Mouse (Mus musculus) stomach, embryonic 14.5 days (tissue): Measurements from ENCODE around the gene Adam12. TPM values are rescaled to one million over a fixed set of nuclear protein-coding genes. Genes with fewer than 3 reads are reported as not detected.
"Not testable (repeated sequence)": the region's sequence is repeated elsewhere in the genome, so short reads cannot be mapped to it uniquely, and the experiment has no call there.

Experiments used
- ATAC-seq: fragments of 200-750 bp; cut with Nextera tagmentation; 2 replicates; pipeline ENCODE4 v1.8.0; 2017; ENCODE audit warnings: low read depth, moderate TSS enrichment; ENCODE audit not compliant: insufficient number of reproducible peaks, insufficient read depth, low FRiP score
- H3K27ac ChIP-seq: fragments of 300-500 bp; sonication (generic); 2 replicates; pipeline ENCODE4 v1.5.1; 2014; ENCODE audit warnings: mild to moderate bottlenecking, low read length, moderate library complexity, mixed read lengths
- H3K27me3 ChIP-seq: fragments of 300-500 bp; sonication (generic); 2 replicates; pipeline ENCODE4 v1.6.1; 2014; ENCODE audit warnings: low read length, control low read depth, mixed read lengths; ENCODE audit not compliant: control insufficient read depth, insufficient read depth
- H3K36me3 ChIP-seq: fragments of 300-500 bp; sonication (generic); 2 replicates; pipeline ENCODE4 v1.6.1; 2014; ENCODE audit warnings: mild to moderate bottlenecking, control low read depth, low read length, moderate library complexity, mixed read lengths; ENCODE audit not compliant: control insufficient read depth, insufficient read depth
- H3K4me1 ChIP-seq: fragments of 300-500 bp; sonication (generic); 2 replicates; pipeline ENCODE4 v1.6.1; 2014; ENCODE audit warnings: low read length, control low read depth, mixed read lengths; ENCODE audit not compliant: control insufficient read depth, insufficient read depth
- H3K4me2 ChIP-seq: fragments of 300-500 bp; sonication (generic); replicated peaks from 2 replicates; pipeline ENCODE4 v1.6.1; 2014; ENCODE audit warnings: low read depth, low read length, control low read depth
- H3K4me3 ChIP-seq: fragments of 300-500 bp; sonication (generic); 2 replicates; pipeline ENCODE4 v1.5.1; 2014; ENCODE audit warnings: low read depth, low read length, control low read depth
- H3K9ac ChIP-seq: fragments of 300-500 bp; sonication (generic); replicated peaks from 2 replicates; pipeline ENCODE4 v1.6.1; 2014; ENCODE audit warnings: low read depth, mild to moderate bottlenecking, control low read depth, low read length, moderate library complexity, mixed read lengths
- H3K9me3 ChIP-seq: fragments of 300-500 bp; sonication (generic); 2 replicates; pipeline ENCODE4 v1.6.1; 2016; ENCODE audit warnings: low read depth, low read length, control low read depth; ENCODE audit not compliant: control insufficient read depth
- whole genome bisulfite sequencing: fragments of 180-500 bp; shearing (Covaris S2); extraction: QIAGEN DNeasy Blood & Tissue Kit; methylation state at CpG from one replicate; pipeline ENCODE4 v1.1.7; 2014; 5-methylcytosine and 5-hydroxymethylcytosine counted together
- polyA plus RNA-seq: library from polyadenylated mRNA; unstranded; fragments of >200 nt; fragmentation: Nextera tagmentation; extraction: Ambion mirVana; gene quantifications from 2 replicates; pipeline ENCODE4 v1.2.1, GENCODE M21; 2014

Gene Adam12
- polyA plus RNA-seq, 1 experiment from 2014 or later, result 10.9 TPM

DNA sequence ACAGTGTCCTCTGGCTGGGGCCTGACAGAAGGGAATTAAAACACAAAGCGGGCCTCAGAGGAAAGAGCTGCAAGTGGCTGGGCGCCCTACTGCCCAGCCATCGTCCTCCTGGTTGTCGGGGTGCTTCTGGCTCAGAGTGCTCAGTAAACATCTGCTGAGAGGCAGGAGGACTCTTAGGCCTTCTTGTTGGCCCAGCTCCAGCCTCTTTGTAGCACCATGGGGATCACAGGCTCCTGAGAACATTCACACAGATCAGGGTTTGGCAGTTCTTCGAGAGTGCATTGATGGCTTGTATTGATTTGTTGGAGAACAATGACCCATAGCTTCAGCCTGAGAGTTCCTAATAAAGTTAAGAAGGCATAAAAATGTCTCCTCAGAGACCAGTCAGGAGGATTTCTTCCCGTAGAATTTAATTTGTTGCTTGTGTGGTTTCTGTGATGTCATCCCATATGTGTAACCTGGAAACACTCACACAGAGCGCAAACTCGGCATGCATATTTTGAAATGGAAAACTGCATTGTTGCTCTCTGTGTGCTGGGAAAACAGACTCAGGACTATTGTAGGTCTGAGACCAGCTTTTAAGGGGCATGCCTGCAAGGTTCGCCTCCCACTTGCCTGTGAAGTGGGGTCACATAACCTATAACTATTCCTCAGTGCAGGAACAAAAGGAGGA lies 347.1 kb downstream of the Adam12 start:
- H3K27me3 ChIP-seq, H3K36me3 ChIP-seq, H3K9ac ChIP-seq, H3K4me3 ChIP-seq, H3K9me3 ChIP-seq, H3K4me1 ChIP-seq, H3K27ac ChIP-seq, ATAC-seq, H3K4me2 ChIP-seq: not testable (repeated sequence)
- WGBS, result 64% methylated on average over 5 of the region's 9 CpGs

DNA sequence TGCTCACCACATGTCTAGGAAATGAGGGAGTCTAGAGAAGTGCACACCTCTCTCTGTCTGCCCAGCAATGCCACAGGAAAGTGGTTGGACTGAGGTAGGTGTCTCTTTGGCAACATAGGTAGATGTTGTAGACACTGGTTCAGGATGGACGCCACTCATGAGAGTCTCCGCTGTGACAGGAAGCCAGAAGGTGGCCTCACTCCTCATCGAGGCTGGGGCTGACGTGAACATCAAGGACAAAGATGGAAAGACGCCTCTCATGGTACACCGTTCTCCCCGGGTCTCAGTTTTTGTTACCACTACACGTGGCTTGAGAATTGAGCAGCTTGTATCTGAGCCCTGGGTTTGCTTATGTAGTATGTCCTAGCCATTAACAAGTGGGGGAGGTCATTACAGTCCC lies 352.2 kb downstream of the Adam12 start:
- WGBS, result 93% methylated on average over 8 of the region's 8 CpGs
- Histone ChIP-seq H3K36me3 (no peaks in the 10 kb centered on the region), H3K27ac (no peak overlapping the region), H3K9ac (no peak overlapping the region), H3K9me3 (no peaks in the 10 kb centered on the region), H3K4me3 (no peak overlapping the region), H3K4me1 (no peaks in the 10 kb centered on the region), H3K4me2 (no peak overlapping the region), H3K27me3 (no peaks in the 10 kb centered on the region)
- ATAC-seq, result no peak

DNA sequence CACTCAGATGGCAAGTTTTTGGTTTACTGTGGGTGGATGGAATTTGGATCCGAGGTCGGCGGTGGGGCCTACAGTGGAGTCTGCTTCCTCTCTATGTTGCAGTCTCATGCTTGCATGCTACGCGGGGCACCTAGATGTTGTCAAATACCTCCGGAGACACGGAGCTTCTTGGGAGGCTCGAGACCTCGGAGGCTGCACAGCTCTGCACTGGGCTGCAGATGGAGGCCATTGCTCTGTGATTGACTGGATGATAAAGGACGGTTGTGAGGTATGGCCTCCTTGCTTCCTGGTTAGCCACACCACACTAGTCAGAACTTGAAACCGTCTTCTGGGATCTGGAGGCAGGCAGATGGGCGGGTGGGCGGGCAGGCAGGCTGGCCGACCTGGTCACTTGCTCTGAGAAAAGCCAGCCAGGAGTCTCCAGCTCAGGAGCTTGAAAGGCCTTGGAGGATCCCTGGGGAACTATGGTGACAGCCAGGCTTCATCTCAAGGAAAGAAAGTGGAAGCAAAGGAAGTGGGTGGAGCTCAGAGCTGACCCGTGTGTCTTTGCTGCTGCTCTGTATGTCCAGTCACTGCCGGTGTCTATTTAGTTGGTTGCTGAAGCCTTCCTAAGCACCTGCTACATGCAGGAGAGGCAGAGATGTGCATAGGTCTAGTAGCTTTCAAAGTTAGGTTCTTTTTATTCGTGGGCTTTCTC lies 355.2 kb downstream of the Adam12 start:
- WGBS, result 68% methylated on average over 17 of the region's 17 CpGs
- ATAC-seq, result no peak

DNA sequence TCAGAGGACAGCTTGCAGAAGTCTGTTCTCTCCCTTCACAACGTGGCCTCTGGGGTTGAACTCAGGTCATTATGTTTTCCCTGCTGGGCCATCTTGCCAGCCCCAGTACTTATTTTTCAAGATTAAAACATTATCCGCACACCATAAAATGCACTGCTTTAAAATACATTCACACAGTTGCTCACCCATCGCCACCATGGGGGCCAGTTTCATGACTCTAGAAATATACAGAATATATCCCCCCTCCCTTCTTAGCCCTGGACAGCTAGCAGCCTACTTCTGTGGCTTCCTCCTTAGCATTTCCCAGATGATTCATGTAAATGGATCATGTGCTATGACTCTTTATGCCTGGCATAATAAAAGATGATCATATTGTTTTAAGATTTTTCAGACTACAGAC lies 355.8 kb downstream of the Adam12 start:
- no peaks in the 10 kb centered on the region for H3K27me3 ChIP-seq
- no peaks in the 10 kb centered on the region for H3K36me3 ChIP-seq
- no peak overlapping the region for H3K27ac ChIP-seq
- H3K4me2 ChIP-seq, result no peak overlapping the region
- ATAC-seq, result no peak
- H3K4me3 ChIP-seq, result no peak overlapping the region
- H3K9me3 ChIP-seq, result no peaks in the 10 kb centered on the region
- H3K9ac ChIP-seq, result no peak overlapping the region
- 67% methylated on average over 3 of the region's 3 CpGs for WGBS
- no peaks in the 10 kb centered on the region for H3K4me1 ChIP-seq

More for the DNA sequence above, 355.2 kb downstream of the Adam12 start:
- Histone ChIP-seq H3K4me3 (no peak overlapping the region), H3K27ac (no peak overlapping the region), H3K36me3 (no peaks in the 10 kb centered on the region), H3K4me1 (no peaks in the 10 kb centered on the region), H3K27me3 (no peaks in the 10 kb centered on the region), H3K4me2 (no peak overlapping the region), H3K9me3 (no peaks in the 10 kb centered on the region), H3K9ac (no peak overlapping the region)

DNA sequence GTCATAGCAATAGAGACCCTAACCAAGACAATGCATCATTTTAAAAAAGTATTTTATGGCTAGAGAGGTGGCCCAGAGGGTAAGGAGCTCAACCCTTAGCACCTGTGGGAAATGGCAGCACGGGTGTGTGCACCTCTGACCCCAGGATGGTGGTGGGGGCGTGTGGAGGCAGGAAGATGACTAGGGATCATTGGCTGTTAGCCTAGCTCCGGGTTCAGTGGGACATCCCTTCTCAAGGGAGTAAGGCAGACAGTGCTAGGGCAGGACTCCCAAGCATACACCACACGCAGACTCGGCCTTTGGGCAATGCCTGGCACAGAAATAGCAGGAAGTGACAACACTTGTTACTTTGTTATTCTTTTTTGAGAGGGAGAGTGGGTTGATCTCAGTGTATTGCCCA lies 359.2 kb downstream of the Adam12 start:
- H3K4me3 ChIP-seq, result no peak overlapping the region
- H3K4me2 ChIP-seq, result no peak overlapping the region
- no peak overlapping the region for H3K27ac ChIP-seq
- no peaks in the 10 kb centered on the region for H3K27me3 ChIP-seq
- no peaks in the 10 kb centered on the region for H3K4me1 ChIP-seq
- no peak overlapping the region for H3K9ac ChIP-seq
- no peaks in the 10 kb centered on the region for H3K9me3 ChIP-seq
- H3K36me3 ChIP-seq, result no peaks in the 10 kb centered on the region
- WGBS, result 81% methylated on average over 5 of the region's 5 CpGs
- no peak for ATAC-seq

DNA sequence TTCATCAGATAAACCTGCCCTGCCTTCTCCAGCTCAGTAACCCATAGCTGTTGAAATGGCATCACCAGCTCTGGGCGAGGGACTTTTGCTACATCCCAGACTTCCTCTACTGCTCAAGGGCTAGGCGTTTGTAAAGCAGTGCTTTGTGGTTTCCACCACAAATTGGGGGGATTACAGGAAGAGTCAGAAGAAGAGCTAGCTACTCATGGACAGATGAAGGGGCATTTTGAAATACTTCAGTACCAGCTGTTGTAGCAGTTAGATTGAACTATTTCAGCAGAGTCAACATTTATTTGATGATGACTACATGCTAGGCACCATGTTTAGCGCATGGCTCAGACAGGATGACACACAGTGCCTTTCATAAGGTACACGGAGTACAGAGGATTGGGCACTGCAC lies 361.7 kb downstream of the Adam12 start:
- no peak overlapping the region for H3K4me3 ChIP-seq

DNA sequence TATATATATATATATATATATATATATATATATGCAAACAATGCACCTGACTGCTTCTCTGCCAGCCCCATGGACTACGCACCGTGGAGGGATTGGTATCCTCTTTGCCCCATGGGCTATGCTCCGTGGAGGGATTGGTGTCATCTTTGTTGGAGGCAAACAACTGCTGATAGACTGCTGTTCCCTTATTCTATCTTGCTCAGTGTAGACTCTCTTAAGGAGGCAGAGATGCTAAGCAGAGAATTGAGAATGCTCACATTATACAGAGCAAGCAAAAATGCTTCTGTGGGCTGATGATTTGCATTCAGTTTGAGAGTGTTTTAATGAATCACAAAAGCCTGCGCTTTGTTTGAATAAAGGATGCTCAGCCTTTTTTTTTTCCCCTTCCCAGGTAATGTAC lies 368.3 kb downstream of the Adam12 start:
- Histone ChIP-seq H3K27me3 (no peaks in the 10 kb centered on the region), H3K4me1 (no peaks in the 10 kb centered on the region), H3K36me3 (no peaks in the 10 kb centered on the region), H3K9me3 (no peaks in the 10 kb centered on the region), H3K4me3 (no peak overlapping the region), H3K4me2 (no peak overlapping the region), H3K9ac (no peak overlapping the region), H3K27ac (no peak overlapping the region)
- no peak for ATAC-seq
- 82% methylated on average over 4 of the region's 4 CpGs for WGBS

More for the DNA sequence above, 361.7 kb downstream of the Adam12 start:
- no peak for ATAC-seq
- WGBS, result 87% methylated on average over 4 of the region's 4 CpGs
- Histone ChIP-seq H3K4me2 (no peak overlapping the region), H3K36me3 (no peaks in the 10 kb centered on the region), H3K9me3 (no peaks in the 10 kb centered on the region), H3K27ac (no peak overlapping the region), H3K27me3 (no peaks in the 10 kb centered on the region), H3K9ac (no peak overlapping the region), H3K4me1 (no peaks in the 10 kb centered on the region)

DNA sequence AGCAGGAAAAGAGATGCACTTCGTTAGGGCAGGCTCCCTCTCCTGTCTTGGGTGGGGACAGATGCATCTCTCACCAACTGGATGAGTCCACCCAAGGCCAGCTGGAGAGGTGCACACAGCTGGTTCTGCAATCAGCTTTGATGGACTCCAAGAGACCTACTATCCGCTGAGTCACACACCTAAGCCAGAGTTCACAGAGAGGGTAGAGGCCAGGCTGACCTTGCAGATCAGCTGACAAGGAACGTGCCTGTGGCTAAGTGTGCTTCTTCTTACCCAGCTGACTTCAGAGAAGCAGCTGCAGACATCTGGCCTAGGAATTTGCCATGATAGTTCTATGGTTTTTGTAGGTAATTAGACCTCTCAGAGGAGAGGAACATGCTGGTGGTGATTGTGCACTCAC lies 368.8 kb downstream of the Adam12 start:
- Histone ChIP-seq H3K27me3 (no peaks in the 10 kb centered on the region), H3K4me1 (no peaks in the 10 kb centered on the region), H3K27ac (no peak overlapping the region), H3K4me3 (no peak overlapping the region), H3K36me3 (no peaks in the 10 kb centered on the region), H3K4me2 (no peak overlapping the region), H3K9me3 (no peaks in the 10 kb centered on the region), H3K9ac (no peak overlapping the region)
- 47% methylated on average over 3 of the region's 3 CpGs for WGBS
- ATAC-seq, result no peak

DNA sequence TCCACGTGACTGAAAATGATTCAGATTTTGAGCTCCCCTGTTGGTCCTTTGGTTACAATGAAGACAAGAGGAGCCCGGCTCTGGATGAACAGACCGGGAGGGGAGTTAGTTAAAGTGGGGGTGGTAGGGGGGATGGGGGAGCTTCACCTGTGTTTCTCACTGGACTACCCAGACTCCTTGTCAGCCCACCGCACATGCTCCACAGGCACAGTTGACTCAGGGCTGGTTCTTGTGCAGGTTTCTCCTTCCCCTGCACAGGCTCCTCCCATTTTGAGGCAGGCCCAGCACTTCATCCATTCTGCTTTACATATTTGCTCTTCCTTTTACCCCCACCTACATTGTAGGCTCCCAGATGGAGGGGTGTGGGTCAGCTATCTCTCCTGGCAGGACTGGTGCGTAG lies 369.2 kb downstream of the Adam12 start:
- H3K4me2 ChIP-seq, result no peak overlapping the region
- 81% methylated on average over 5 of the region's 5 CpGs for WGBS
- H3K27ac ChIP-seq, result no peak overlapping the region
- no peaks in the 10 kb centered on the region for H3K36me3 ChIP-seq
- no peak overlapping the region for H3K9ac ChIP-seq
- H3K27me3 ChIP-seq, result no peaks in the 10 kb centered on the region
- ATAC-seq, result no peak
- no peak overlapping the region for H3K4me3 ChIP-seq
- H3K9me3 ChIP-seq, result no peaks in the 10 kb centered on the region
- no peaks in the 10 kb centered on the region for H3K4me1 ChIP-seq
